Mouse (Mus musculus) adrenal gland, postnatal 0 days (tissue): ENCODE data around the gene Gm49353. TPM values are rescaled to one million over a fixed set of nuclear protein-coding genes. Genes with fewer than 3 reads are reported as not detected.

ENCODE experiments used
- polyA plus RNA-seq: library from polyadenylated mRNA; unstranded; fragments of >200 nt; fragmentation: Nextera tagmentation; extraction: Ambion mirVana; gene quantifications from 2 replicates; pipeline ENCODE4 v1.2.1, GENCODE M21; 2015

Gene Gm49353
- polyA plus RNA-seq, result 0.80 and 1.1 TPM in 2 replicates

DNA sequence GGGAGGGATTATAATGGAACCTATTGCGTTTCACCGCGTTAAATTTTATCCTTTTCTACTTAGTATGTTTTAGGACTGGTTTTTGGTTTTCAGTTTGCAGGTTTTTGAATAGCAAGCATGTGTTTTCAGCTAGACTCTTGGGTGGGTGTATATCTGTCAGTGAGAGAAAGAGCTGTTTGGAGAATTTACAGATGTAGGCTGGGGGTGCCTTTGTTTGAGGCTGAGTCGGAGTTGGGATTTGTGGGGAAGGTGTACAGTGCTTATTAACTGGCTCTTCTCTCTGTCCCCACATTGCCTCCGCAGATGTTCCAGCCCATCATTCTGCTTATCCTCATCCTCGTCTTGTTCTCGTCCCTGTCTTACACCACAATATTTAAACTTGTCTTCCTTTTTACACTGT is at the start of gene Gm49353:
Gm49353 (plus strand) TSS at position 313 of the 400 bp plus-strand sequence.

GRCm38 (mm10) chr10:29211453-29211852 is 12.7 kb downstream of the Gm49353 start, which contains the start of gene 9330159F19Rik:
9330159F19Rik (plus strand) TSS chr10:29211606.

Other genes starting within 250 kb of the Gm49353 start
- gene 2310057J18Rik, start 212.7 kb upstream of the Gm49353 start, polyA plus RNA-seq, result not detected in 2 replicates
- gene Soga3, start 55.1 kb upstream of the Gm49353 start, polyA plus RNA-seq, result 15.7 and 20.9 TPM in 2 replicates
- 0.81 and 2.7 TPM in 2 replicates for gene 9330159F19Rik, start 12.7 kb downstream of the Gm49353 start, polyA plus RNA-seq
- gene Echdc1, start 114.2 kb downstream of the Gm49353 start, polyA plus RNA-seq, result 15.7 and 22.0 TPM in 2 replicates
- gene Rnf146, start 163.5 kb downstream of the Gm49353 start, polyA plus RNA-seq, result 32.8 and 34.9 TPM in 2 replicates